Mouse (Mus musculus) frontal cortex, postnatal 36 days (tissue): ENCODE measurements around the gene Atp5g3.
"Not testable (repeated sequence)": the region's sequence is repeated elsewhere in the genome, so short reads cannot be mapped to it uniquely, and the experiment has no call there.

Source experiments
- DNase-seq, 2 experiments: peaks; one replicate each; pipeline ENCODE4 v3.0.0; 2022; ENCODE audit warnings: low spot score in 2 of 2

The Atp5g3 gene

GRCm38 (mm10) chr2:73896919-73897318 lies 14.2 kb downstream of the Atp5g3 start:
- not testable (repeated sequence) for DNase-seq

GRCm38 (mm10) chr2:73893473-73894270 lies 17.5 kb downstream of the Atp5g3 start:
- peak; percentile 25 to 60 for DNase-seq

- DNase-seq = peak; percentile 97 to 99
Observed at GRCm38 (mm10) chr2:73892464-73893296, 18.4 kb downstream of the Atp5g3 start, which contains the start of gene Atf2. Atf2 (minus strand) TSS chr2:73892639.

- peak in 1 of 2 experiments; percentile 31 for DNase-seq
Observed at GRCm38 (mm10) chr2:73891701-73892463, 19.2 kb downstream of the Atp5g3 start.

GRCm38 (mm10) chr2:73885997-73886396 lies 25.1 kb downstream of the Atp5g3 start:
- no peak for DNase-seq

- no peak for DNase-seq
Observed at GRCm38 (mm10) chr2:73877891-73878290, 33.2 kb downstream of the Atp5g3 start.

- DNase-seq = peak; percentile 83 to 87
Observed at GRCm38 (mm10) chr2:73867764-73868487, 43.2 kb downstream of the Atp5g3 start.

- DNase-seq = no peak
Observed at GRCm38 (mm10) chr2:73860046-73860624, 51.0 kb downstream of the Atp5g3 start.
